Mouse (Mus musculus) ES-Bruce4 (cell line): ENCODE measurements around the gene Tmem185b. TPM values are rescaled to one million over a fixed set of nuclear protein-coding genes. Genes with fewer than 3 reads are reported as not detected.

ENCODE experiments used
- H3K27ac ChIP-seq: 2 replicates; pipeline ENCODE4 v1.5.1; 2012; ENCODE audit warnings: low read length, inconsistent platforms; ENCODE audit not compliant: insufficient read depth
- H3K27me3 ChIP-seq: 2 replicates; pipeline ENCODE4 v1.6.1; 2012; ENCODE audit warnings: mild to moderate bottlenecking, low read length, inconsistent platforms; ENCODE audit not compliant: control insufficient read depth, poor library complexity, insufficient read depth, severe bottlenecking
- H3K36me3 ChIP-seq: 2 replicates; pipeline ENCODE4 v1.6.1; 2012; ENCODE audit warnings: inconsistent platforms, mild to moderate bottlenecking, low read length, moderate library complexity; ENCODE audit not compliant: control insufficient read depth, poor library complexity, insufficient read depth, severe bottlenecking
- H3K4me1 ChIP-seq: one replicate; pipeline ENCODE4 v1.8.1; 2011; ENCODE audit warnings: low read length; ENCODE audit not compliant: control insufficient read depth, insufficient read depth
- H3K4me3 ChIP-seq: 2 replicates; pipeline ENCODE4 v1.5.1; 2011; ENCODE audit warnings: low read depth, mild to moderate bottlenecking, low read length
- H3K9ac ChIP-seq: 2 replicates; pipeline ENCODE4 v1.6.1; 2012; ENCODE audit warnings: low read depth, mild to moderate bottlenecking, inconsistent platforms; ENCODE audit not compliant: poor library complexity, severe bottlenecking
- H3K9me3 ChIP-seq: replicated peaks from 2 replicates; pipeline ENCODE4 v1.6.1; 2012; ENCODE audit warnings: mild to moderate bottlenecking, low read length, inconsistent platforms; ENCODE audit not compliant: control insufficient read depth, poor library complexity, insufficient read depth, severe bottlenecking
- CTCF ChIP-seq: IDR thresholded peaks from one replicate; pipeline ENCODE4 v1.8.1; 2011; ENCODE audit warnings: low read depth, low read length
- EP300 ChIP-seq: IDR thresholded peaks from 2 replicates; pipeline ENCODE4 v1.6.1; 2011; ENCODE audit warnings: low read depth, low read length; ENCODE audit not compliant: insufficient read depth
- POLR2A ChIP-seq: IDR thresholded peaks from one replicate; pipeline ENCODE4 v1.8.1; 2011; ENCODE audit warnings: low read length; ENCODE audit not compliant: insufficient read depth
- polyA plus RNA-seq: library from polyadenylated mRNA; stranded (reverse); fragments of >200 nt; gene quantifications from 2 replicates; pipeline ENCODE4 v1.2.4, GENCODE M21; 2011; ENCODE audit warnings: low read depth; ENCODE audit not compliant: missing spikeins, insufficient read depth, insufficient read length

The Tmem185b gene
- polyA plus RNA-seq, 1 experiment = 8.9 TPM

- no peak for TF ChIP-seq EP300
- no peak for TF ChIP-seq CTCF
- TF ChIP-seq POLR2A = no peak
- Histone ChIP-seq H3K36me3 (no peaks in the 10 kb centered on the region), H3K4me1 (no peaks in the 10 kb centered on the region), H3K9me3 (no peaks in the 10 kb centered on the region), H3K9ac (no peak overlapping the region), H3K27me3 (no peaks in the 10 kb centered on the region), H3K4me3 (no peak overlapping the region), H3K27ac (no peak overlapping the region)
Measured at GRCm38 (mm10) chr1:119518060-119518459, 7.9 kb upstream of the Tmem185b start.

GRCm38 (mm10) chr1:119518786-119519185 is 7.2 kb upstream of the Tmem185b start:
- Histone ChIP-seq H3K9ac (no peak overlapping the region), H3K4me3 (no peak overlapping the region)

DNA sequence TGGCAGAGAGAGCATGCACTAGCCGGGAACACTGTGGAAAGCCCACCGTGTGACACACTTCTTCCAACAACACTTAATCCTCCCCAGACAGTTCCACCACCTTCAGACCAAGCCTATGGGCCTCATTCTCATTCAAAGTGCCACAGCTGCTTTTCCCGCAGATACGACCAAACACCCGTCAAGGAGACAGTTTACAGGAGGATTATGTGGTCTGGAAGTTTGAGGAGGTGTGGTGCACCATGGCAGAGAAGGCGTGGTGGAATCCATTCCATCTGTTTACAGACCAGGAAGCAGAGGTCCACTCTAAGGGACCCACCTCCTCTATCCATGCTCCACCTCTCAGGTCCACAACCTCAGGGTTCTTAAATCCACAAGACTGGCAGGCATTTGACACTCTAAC is 6.7 kb upstream of the Tmem185b start:
- H3K27ac ChIP-seq = no peak overlapping the region
- H3K36me3 ChIP-seq = no peaks in the 10 kb centered on the region
- TF ChIP-seq EP300 (no peak), CTCF (no peak), POLR2A (no peak)
- no peaks in the 10 kb centered on the region for H3K9me3 ChIP-seq
- H3K4me3 ChIP-seq = no peak overlapping the region
- no peaks in the 10 kb centered on the region for H3K4me1 ChIP-seq
- H3K27me3 ChIP-seq = no peaks in the 10 kb centered on the region
- no peak overlapping the region for H3K9ac ChIP-seq

More at GRCm38 (mm10) chr1:119518786-119519185, 7.2 kb upstream of the Tmem185b start:
- no peaks in the 10 kb centered on the region for H3K36me3 ChIP-seq
- no peak overlapping the region for H3K27ac ChIP-seq
- no peak for TF ChIP-seq CTCF
- no peak for TF ChIP-seq POLR2A
- TF ChIP-seq EP300 = no peak
- no peaks in the 10 kb centered on the region for H3K4me1 ChIP-seq
- no peaks in the 10 kb centered on the region for H3K9me3 ChIP-seq
- H3K27me3 ChIP-seq = no peaks in the 10 kb centered on the region

GRCm38 (mm10) chr1:119521029-119521428 is 4.9 kb upstream of the Tmem185b start:
- TF ChIP-seq EP300 (no peak), POLR2A (no peak), CTCF (no peak)
- H3K4me1 ChIP-seq = no peaks in the 10 kb centered on the region
- no peak overlapping the region for H3K4me3 ChIP-seq
- H3K9ac ChIP-seq = no peak overlapping the region
- H3K27me3 ChIP-seq = no peaks in the 10 kb centered on the region
- H3K9me3 ChIP-seq = no peaks in the 10 kb centered on the region
- no peak overlapping the region for H3K27ac ChIP-seq
- no peaks in the 10 kb centered on the region for H3K36me3 ChIP-seq

- H3K4me3 ChIP-seq = no peak overlapping the region
- no peaks in the 10 kb centered on the region for H3K9me3 ChIP-seq
- H3K9ac ChIP-seq = no peak overlapping the region
- no peak overlapping the region for H3K27ac ChIP-seq
- TF ChIP-seq EP300 = no peak
- no peaks in the 10 kb centered on the region for H3K36me3 ChIP-seq
- peaks cover 1% of the 10 kb centered on the region for H3K4me1 ChIP-seq
- no peaks in the 10 kb centered on the region for H3K27me3 ChIP-seq
Measured at GRCm38 (mm10) chr1:119521681-119522080, 4.3 kb upstream of the Tmem185b start.

DNA sequence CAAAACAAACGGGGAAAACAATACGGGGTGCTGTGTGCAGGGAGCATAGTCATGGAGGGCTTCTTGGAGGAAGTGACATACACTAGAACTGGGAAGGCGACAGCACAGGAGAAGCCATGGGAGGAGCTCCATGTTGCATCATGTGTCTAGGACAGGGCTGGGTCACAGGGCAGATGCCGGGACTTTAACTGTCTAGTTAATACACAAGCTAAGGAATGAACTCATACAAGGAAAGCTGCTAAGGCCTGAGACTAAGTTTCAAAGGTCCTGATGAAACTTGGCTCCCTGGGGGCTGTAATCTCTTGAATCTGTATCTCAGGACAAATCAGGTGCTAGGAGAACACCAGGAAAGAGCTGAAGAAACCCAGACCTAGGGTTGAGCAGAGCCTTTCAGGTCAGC is 3.2 kb upstream of the Tmem185b start:
- peaks cover 6% of the 10 kb centered on the region for H3K36me3 ChIP-seq
- H3K4me3 ChIP-seq = no peak overlapping the region
- no peaks in the 10 kb centered on the region for H3K27me3 ChIP-seq
- TF ChIP-seq CTCF (no peak), EP300 (no peak), POLR2A (no peak)
- H3K27ac ChIP-seq = no peak overlapping the region
- H3K9me3 ChIP-seq = no peaks in the 10 kb centered on the region
- no peak overlapping the region for H3K9ac ChIP-seq
- peaks cover 4% of the 10 kb centered on the region for H3K4me1 ChIP-seq
